Mouse (Mus musculus): Measurements from ENCODE around the gene Tdrd9. TPM values are rescaled to one million over a fixed set of nuclear protein-coding genes. Genes with fewer than 3 reads are reported as not detected.
"Not testable (repeated sequence)": the region's sequence is repeated elsewhere in the genome, so short reads cannot be mapped to it uniquely, and the experiment has no call there.

The Tdrd9 gene
- under 1 TPM in 1 of 2 experiments, not detected in 1; 0.39 TPM for total RNA-seq (2021)

DNA sequence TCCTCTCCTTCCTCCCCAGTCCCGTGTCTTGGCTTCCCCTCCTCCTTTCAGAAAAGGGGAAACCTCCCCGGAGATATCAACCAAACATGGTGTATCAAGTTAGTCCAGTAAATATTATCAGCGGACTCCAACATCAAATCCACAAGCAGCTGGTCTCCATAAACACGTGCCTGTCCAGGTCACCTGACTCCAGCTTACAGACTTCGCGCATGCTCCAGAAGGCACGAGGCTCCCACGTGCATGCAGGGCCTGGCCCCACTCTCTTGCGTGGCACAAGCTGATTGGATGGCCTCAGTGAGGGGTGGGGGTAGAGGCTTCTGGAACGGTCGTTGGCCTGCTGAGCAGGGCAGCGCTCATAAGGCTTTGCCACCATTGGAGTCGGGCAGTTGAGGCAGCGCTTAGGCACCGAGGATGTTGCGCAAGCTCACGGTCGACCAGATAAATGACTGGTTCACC, at the start of gene Tdrd9:
TSS of gene Tdrd9 (plus strand) at position 329 of the 456 bp plus-strand sequence.
- intact Hi-C loops (cut with DNase I) = no loop called here
- no peak for DNase-seq (ENCODE audit: low spot score in 2 of 2)

DNA sequence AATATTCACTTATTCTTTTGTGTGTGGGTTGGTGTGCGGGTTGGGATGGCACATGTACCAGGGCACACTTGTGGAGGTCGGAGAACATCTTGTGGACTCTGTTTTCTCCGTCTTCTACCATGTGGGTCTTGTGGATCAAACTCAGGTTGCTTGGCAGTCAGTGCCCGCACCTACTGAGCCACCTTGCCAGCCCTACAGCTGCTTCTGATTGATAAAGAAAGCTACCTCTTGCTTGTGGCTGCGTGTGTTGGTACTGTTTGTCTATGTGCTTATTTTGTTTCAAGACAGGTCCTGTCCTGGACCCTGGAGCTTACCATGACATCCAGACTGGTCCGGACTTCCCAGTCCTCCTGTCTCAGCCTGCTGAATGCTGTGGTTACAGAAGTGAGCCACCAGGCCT, 48.2 kb upstream of the Tdrd9 start:
- DNase-seq (ENCODE audit: low spot score in 2 of 2) = no peak
- intact Hi-C loops (cut with DNase I) = no loop called here

DNA sequence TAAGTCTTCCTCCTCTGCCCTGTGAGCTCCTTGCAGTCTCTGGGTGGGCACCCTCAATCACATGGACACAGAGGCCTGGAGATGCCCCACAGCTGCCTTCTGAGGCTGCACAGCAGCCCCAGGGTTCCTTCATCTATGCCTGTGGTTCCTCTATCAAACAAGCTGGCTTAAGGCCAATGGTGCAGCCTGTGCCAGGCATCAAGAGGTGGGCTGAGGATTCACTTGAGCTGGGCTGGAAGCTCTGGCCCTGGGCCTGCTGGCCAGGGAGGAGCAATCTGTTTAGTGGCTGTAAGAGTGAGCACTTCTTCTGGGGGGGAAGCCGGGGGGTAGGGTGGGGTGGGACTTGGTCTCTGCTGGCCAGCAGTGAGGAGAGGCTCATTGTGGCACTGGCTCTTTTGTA, 44.0 kb upstream of the Tdrd9 start:
- intact Hi-C loops (cut with DNase I) = no loop called here
- DNase-seq (ENCODE audit: low spot score in 2 of 2) = no peak

DNA sequence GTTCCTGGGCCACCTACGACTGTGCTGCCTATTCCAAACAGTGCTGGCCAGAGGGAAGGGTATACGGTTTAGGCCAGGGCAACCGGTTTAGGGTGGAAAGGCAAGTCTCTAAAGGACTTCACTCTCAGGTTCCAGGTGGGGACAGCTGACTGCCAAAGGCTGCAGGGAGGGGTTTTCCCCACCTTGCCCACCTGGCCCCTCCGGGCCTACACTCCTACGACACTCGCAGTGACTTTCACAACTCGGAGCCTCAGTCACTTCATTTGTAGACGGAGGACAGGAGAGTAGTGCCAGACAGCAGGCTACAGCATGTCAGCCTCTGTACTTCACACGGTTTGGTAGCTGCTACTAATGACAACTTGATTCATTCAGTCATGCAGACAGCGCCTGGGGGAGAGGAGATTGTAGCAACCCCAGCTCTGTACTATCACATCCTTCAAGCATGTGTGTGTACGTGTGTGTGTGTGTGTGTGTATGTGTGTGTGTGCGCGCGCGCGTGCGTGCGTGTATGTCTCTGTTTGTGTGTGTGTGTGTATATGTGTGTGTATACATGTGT, 42.9 kb upstream of the Tdrd9 start:
- intact Hi-C loops (cut with DNase I) = no loop called here
- no peak for DNase-seq (ENCODE audit: low spot score in 2 of 2)

DNA sequence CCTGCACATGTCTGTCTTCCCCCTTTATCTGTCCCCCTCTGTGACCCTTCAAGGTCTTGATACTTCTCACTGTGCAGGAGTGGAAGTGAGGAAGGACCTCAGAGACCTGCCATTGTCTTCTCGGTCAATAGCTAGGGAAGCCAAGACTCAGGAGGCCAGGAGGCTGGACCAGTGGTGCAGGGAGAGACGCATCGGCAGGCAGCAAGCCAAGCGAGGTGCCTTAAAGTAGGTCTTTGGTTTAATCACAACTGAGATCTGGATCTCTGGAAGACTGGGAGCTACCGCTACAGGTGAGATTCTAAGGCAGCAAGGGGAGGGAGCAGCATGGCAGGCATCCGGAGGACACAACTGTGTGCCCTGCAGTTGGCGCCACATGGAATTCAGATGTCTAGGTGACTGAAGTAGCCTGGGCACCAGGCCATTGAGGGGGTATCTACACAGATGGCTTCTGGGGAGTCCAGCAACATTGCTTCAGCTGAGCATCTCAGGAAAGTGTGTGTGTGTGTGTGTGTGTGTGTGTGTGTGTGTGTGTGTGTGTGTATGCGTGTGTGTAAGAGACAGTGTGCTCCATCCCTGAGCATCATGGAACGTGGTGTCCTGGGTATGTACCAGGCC, 39.8 kb upstream of the Tdrd9 start:
- intact Hi-C loops (cut with DNase I) = no loop called here
- DNase-seq (ENCODE audit: low spot score in 2 of 2) = no peak

DNA sequence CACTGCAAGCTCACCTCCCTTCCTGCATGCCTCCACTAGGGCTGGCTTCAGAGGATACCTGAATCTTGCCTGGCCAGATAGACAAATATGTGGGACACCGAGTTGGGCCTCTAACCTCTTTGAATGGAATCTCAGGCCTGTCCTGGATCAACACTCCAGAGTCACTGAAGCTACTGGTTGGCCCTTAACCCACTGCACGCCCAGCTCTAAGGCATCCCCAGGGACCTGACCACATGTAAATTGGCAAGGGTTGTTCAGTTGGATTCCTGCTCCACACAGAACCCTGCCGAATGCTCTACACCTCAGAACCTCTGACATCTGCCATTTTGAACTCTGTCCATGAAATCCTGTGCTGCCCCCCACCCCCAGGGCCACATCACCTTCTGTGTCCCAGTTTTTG, 38.8 kb upstream of the Tdrd9 start:
- intact Hi-C loops (cut with DNase I) = no loop called here
- no peak for DNase-seq (ENCODE audit: low spot score in 2 of 2)

DNA sequence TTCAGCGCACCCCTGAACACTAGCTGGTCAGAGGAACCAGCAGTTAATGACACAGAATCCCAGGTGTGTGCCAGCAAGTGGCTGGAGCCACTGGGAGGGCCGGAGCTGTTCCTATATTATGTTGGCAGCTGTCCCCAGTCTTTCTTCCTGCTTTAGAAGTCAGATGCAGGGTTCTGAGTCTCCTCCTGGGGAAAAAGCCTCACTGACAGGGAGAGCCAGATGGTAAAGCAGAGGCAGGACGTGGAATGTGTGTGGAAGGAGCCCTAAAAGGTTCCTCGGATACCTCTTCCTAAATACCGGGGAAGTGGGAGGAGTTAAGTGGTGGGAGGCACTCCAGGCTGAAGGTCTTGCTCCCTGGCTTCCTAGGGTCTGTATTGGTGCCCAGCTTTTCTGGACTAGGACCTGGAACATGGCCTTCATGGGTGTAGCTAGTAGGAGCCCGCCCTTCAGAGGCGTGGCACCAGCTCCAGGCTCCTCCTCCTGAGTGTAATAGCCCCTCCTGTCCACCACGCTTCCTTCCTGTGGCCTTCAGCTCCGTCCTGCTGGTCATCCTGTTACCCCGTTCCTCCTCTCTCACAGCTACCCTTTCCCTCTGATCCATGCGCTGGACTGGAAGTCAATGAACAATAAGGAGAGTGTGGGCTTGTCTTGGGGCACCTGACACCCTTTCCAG, 38.2 kb upstream of the Tdrd9 start:
- intact Hi-C loops (cut with DNase I) = no loop called here
- no peak for DNase-seq (ENCODE audit: low spot score in 2 of 2)

DNA sequence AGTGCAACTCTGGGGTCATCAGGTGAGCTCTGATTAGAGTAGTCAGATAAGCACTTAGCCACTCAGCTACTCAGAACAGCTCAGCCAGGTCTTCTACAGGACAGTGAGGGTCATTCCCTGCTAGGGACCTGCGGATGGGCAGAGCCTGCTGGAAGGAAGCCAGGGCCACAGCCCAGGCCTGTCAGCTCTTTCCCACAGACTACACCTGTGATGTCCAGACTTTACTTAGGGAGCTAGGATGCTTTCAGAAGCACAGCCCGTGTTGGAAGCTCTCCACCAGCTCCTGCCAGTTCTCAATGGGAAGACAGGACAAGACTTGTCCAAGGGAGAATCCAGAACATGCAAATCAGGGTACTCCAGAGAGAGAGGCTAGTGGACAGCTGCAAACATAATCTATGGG, 37.4 kb upstream of the Tdrd9 start:
- intact Hi-C loops (cut with DNase I) = no loop called here
- DNase-seq (ENCODE audit: low spot score in 2 of 2) = no peak

DNA sequence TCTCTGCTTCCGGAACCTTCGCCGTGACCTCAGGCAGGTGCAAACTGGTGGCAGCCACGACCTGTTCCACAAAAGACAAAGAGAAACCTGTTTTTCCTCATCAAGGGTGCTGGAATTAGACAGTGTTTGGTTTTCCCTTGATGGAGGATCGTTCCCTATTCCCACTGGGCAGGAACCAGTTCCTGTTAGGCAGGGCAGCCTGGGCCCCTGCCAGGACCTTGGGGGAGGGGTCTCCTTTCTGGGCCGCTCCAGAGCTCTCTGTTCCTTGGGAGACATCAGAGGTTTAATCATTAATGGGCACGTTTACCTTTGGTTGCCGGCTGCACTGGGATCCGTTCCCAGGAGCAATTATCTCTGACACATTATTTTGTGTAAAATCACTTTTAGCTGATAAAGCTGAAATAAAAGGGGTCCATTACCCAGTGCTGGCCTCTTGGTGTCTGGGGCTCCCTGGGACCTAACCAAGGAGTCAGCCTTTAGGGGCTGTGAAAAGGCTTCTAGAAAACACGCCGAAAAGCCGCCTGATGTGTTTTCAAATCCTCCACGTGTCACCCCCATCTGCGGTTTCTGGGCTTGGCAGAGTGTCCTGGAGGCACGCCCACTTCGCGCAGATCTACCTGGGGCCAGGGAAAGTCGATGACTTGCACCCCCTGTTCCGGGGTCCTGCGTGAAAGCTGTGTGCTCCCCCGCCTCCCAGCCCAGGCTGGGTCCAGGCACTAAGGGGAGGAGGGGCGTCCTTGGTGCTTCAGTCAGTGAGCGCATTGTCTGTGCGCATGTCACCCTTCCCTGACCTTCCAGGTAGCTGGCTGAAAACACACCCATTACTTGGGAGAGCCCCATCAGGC, 34.4 kb upstream of the Tdrd9 start:
- no peak for DNase-seq (ENCODE audit: low spot score in 2 of 2)
- intact Hi-C loops (cut with DNase I) = no loop called here

DNA sequence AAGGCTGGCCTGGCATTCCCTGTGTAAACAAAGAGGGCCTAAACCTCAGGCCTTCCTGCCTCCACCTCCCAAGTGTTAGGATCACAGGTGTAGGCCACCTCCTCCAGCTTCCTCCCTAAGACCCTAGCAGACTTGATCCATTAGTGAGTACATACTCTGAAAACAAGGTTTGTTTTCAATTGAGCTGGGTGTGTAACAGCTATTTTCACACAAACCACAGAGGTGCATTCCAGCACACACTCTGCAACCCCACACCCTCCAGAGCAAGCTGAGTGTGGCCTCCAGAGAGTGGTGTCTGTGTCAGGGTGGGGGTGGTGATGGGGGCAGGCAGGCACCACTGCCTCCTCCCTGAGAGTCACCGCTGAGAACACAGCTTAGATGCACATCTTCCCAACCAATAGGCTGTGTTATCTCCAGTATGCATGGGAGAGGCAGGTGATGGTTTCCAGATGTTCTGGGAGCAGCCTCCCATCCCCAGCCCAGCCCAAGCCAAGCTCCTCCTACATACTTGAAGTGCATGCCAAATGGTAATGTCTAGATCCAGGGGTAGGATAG, 32.7 kb upstream of the Tdrd9 start:
- DNase-seq (ENCODE audit: low spot score in 2 of 2) = no peak
- intact Hi-C loops (cut with DNase I) = no loop called here

DNA sequence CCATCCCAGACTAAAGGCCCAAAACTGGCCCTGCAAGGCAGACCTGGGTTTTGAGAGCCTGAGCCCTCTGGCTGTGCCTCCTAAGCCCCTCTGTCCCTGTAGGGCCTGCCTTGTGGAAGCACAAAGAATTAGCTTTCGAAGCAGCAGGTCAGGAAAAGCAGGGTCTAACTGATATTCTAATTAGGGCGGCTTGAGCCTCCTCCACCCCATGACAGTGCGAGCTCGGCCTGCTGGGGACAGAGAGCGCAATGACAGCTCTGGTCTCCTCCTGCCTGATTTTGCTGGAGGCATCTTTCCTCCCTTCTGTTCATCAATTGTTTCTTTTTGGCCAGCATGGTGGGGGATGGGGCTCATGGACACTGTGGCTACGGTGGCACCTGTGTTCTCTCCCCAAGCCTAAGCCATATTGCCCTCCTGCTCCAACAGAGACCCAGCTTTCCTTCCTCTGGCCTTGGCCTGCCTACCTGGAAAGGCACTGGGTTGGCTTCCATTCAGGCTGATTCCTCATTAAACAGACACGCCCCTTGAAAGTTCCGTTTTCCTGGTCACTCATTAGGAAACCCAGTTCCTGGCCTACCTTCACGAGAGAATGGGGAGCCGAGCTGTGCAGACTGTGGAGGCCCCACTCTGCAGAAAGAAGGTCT, 27.8 kb upstream of the Tdrd9 start:
- intact Hi-C loops (cut with DNase I) = no loop called here
- DNase-seq (ENCODE audit: low spot score in 2 of 2) = no peak

DNA sequence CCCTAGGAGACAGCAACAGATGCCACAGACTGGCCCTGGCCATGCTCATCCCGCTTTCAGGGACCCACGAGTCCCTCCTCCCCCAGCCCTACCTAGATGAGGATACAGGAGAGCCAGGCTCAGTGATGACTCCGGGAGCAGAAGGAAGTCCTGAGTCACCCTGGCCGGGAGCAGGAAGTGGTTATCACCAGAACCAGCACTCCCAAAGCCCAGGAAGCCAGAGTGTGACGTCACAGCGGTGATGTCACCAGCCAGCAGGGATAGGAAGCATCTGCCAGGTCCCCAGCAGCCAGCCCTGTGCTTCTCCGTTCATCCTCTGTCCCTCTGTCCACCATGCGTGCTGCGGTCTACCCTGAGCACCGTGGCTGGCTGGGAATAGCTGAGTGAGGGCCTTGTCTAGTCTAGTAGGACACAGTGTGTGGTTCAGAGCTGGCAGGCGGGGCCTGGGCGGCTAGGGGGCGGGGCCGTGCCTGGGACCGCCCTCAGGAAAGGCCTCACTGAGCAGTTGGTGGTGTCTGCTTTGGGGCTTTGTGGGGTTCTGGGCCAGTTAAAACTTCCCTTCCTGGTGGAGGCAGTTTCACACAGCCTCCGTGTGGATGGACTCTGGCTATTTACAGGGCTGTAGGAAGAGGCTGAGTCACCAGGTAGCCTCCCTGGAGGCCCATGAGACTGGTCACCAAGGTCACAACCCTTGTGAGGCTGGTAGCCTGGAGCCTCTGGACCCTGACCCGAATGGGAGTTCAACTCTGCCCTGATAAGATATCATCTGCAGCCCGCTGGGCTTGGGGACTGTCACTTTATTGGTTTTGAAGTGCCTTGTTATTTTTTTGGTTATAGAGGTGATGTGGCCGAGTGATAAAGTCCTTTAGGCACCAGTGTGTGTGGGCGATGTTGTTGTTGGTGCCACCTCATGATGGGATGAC, 27.0 kb upstream of the Tdrd9 start:
- intact Hi-C loops (cut with DNase I) = not testable (repeated sequence)

DNA sequence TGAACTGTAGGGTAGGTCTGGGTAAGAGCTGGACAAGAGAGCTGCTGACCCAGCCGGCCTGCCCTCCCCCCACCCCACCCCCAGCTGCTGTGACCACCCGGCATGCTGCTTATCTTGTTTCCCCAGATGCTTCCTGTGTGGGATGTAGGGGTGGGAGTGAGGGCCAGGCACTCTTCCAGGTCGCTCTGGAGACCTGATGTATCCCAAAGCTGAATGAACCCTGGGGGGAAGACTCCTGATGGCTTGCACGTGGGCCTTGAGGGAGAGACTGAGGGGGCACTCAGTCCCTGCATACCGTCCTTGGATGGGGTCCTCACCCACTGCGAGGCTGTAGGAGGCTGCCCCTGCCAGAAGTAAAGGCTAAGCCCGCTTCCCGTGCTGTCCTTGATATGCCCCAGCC, 26.2 kb upstream of the Tdrd9 start:
- DNase-seq (ENCODE audit: low spot score in 2 of 2) = no peak

More for the DNA sequence above, 27.0 kb upstream of the Tdrd9 start:
- DNase-seq (ENCODE audit: low spot score in 2 of 2) = not testable (repeated sequence)

DNA sequence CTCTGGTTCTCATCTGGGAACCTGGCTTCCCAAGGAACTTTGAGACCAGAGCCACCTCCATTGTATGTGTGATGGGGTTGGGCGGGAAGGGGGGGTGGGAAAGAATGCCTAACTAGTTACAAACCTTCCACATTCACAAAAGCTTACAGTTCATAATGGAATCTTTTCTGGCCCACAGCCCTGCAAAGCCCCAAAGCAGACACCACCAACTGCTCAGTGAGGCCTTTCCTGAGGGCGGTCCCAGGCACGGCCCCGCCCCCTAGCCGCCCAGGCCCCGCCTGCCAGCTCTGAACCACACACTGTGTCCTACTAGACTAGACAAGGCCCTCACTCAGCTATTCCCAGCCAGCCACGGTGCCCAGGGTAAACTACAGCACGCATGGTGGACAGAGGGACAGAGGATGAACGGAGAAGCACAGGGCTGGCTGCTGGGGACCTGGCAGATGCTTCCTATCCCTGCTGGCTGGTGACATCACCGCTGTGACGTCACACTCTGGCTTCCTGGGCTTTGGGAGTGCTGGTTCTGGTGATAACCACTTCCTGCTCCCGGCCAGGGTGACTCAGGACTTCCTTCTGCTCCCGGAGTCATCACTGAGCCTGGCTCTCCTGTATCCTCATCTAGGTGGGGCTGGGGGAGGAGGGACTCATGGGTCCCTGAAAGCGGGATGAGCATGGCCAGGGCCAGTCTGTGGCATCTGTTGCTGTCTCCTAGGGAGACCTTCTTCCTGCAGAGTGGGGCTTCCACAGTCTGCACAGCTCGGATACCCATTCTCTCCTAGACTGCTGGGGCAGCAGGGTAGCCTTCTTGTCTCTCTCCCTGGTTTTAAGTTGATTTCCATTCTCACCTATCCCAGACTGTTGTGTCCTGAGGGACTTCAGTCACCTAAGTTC, 25.3 kb upstream of the Tdrd9 start:
- DNase-seq (ENCODE audit: low spot score in 2 of 2) = not testable (repeated sequence)
- intact Hi-C loops (cut with DNase I) = loop anchor here (5.0 kb wide), 1 partner anchor 49 kb away; no protein-coding TSS in a partner anchor

More for the DNA sequence above, 26.2 kb upstream of the Tdrd9 start:
- intact Hi-C loops (cut with DNase I) = loop anchor here (5.0 kb wide), 1 partner anchor 48 kb away; no protein-coding TSS in a partner anchor

DNA sequence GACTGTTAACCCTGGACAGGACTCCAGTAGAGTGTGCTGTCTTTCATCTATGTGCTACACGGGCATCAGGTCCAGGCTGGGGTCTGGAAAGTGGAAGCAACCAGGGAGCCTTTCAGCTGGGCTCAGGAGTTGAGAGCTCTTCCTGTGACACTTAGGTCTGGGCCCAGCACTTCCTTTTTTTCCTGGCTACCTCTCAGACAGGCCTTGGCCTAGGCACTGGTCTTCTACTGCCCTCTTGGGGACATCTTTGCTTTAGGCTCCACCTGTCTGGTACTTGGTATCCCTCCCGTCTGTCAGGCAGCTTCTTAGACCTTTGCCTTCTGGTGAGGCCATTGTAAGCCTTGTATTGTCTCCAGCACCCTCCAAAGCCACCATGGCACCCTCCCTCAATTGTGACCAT, 24.6 kb upstream of the Tdrd9 start:
- intact Hi-C loops (cut with DNase I) = loop anchor here (5.0 kb wide), 1 partner anchor 49 kb away; no protein-coding TSS in a partner anchor
- peak; percentile 20 to 27 for DNase-seq (ENCODE audit: low spot score in 2 of 2)

DNA sequence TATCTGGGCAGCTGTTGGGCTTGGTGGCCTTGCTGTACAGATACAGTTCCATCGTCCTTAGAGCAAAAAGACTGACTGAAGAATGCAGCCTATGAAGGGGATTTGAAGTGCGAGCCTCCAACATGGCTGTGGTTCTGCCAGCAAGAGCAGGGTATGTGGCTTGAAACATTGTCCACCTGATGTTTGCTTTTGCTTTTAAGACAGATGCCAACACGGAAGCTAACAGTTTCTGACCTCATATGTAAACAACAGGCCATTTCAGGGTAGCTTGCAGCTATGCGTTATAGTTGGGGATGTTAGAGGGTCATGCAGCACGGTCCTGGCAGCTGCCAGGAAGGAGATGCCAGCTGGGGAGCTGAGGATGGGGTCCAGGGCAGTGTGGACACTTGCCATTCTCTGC, 20.9 kb upstream of the Tdrd9 start:
- intact Hi-C loops (cut with DNase I) = no loop called here
- no peak for DNase-seq (ENCODE audit: low spot score in 2 of 2)

DNA sequence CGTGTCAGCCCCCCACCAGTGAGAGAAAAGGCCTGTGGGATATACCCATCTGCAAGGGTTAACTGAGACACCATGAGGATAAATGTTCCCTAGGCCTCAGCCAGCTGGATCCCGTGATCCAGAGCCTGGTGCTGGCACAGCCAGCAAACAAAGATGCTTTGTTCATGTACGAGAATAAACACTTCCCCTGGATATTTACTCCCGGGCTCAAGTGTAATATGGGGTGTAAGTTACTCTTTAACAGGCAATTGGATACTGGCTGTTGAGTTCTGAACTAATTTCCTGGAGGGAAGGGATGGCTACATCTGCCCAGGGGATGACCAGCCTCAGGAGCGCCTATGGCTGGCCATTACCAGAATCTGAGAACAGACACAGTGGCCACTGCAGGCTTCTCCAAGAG, 19.7 kb upstream of the Tdrd9 start:
- DNase-seq (ENCODE audit: low spot score in 2 of 2) = no peak
- intact Hi-C loops (cut with DNase I) = no loop called here
